Mouse (Mus musculus): ENCODE data around the gene B3gnt9.

B3gnt9 gene

DNA sequence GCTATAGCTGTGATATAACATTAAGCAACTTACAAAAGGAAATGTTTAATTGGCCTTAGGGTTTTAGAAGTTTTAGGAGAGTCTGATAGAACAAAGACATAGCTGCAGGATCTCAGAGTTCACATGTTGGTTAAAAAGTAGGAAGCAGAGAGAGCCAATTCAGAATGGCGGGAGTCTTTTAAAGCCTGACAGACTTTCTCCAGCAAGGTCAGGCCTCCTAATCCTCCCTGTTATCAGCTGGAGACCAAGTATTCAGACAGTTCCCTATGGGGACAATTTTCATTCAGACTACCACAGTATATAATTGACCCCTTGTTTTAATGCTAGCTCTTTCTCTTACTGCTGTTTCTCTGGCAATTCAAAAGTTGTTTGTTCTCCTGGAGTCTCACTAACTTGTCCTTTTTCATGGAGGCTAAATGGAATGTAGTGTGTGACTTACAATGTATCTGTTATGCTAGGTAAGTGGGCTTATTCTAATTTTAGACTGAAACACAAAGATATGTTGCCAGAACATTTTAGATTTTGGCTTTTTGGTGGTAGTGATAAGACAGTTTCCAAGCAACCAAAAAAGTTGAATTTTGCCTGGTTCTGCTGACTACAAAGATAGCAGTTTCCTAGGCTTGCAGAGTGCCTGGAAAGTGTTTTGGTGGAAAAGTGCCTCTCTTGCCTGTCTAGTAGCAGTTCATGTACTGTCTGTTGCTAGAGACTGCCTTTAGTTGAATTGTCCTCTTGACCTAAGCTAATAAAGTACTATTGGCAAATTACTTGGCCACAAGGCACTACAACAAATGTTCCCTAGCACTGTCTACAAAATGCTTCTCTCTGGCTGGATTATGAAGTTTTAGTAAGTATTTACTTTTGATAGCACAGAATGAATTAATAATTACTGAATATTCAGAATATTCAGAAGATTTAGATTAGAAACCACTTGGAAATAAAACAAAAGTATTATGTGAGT, 45.5 kb downstream of the B3gnt9 start:
- DNase-seq (ENCODE audit: low spot score): no peak

GRCm38 (mm10) chr8:105207675-105208273, 47.2 kb downstream of the B3gnt9 start:
- no peak for DNase-seq (ENCODE audit: low spot score)

DNA sequence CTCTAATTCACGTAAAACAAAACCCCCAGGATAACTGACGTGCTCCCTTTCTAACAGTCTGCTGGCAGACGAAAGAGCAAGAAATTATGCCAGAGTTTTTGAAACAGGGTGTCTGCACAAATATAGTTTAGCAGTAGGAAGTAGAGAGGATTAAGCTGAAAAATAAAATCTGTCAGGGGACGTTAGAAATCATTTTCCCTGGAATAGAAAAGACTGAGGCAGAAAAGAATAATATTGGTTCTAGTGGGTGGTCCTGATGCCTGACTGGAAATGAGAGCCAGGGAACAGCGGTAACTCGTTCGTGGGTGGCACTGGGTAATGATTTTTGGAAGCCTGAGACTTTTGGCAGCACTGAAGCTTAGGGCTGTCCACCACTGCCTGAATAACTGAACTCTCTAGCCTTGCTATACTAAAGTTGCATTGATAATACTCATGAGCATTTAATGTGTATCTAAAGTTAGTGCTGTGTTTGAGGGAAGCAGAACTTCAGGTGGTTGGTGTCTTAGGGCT, 48.1 kb downstream of the B3gnt9 start:
- no peak for DNase-seq (ENCODE audit: low spot score)

- no peak for DNase-seq (ENCODE audit: low spot score)
Measured at GRCm38 (mm10) chr8:105205748-105206147, 49.2 kb downstream of the B3gnt9 start.
